Mouse (Mus musculus) gonadal fat pad, adult 2 months (tissue): ENCODE results near the gene BC080695. TPM values are rescaled to one million over a fixed set of nuclear protein-coding genes. Genes with fewer than 3 reads are reported as not detected.
"Not testable (repeated sequence)": the region's sequence is repeated elsewhere in the genome, so short reads cannot be mapped to it uniquely, and the experiment has no call there.

Source experiments
- DNase-seq: peaks from one replicate; pipeline ENCODE4 v3.0.0-alpha.2; 2012; ENCODE audit warnings: low read depth
- polyA plus RNA-seq: library from polyadenylated mRNA; depleted of rRNA; stranded (reverse); fragments of >200 nt; gene quantifications from 2 replicates; pipeline ENCODE4 v1.2.3, GENCODE M21; 2012; rRNA removed

The BC080695 gene
- not detected in 2 replicates for polyA plus RNA-seq

- DNase-seq = not testable (repeated sequence)
Measured at GRCm38 (mm10) chr4:143551400-143551799, at the start of gene BC080695, which contains the start of gene Gm13057. Gene BC080695, plus strand, starts transcription at chr4:143551700. Gene Gm13057, plus strand, starts transcription at chr4:143551709.

- DNase-seq = no peak
Measured at GRCm38 (mm10) chr4:143511043-143511442, 40.5 kb upstream of the BC080695 start, which contains the start of gene Gm13043. Gene Gm13043, plus strand, starts transcription at chr4:143511343.

- DNase-seq = not testable (repeated sequence)
Measured at GRCm38 (mm10) chr4:143535654-143536053, 15.8 kb upstream of the BC080695 start, which contains the start of gene Gm13040. Gene Gm13040, plus strand, starts transcription at chr4:143535954.

GRCm38 (mm10) chr4:143611927-143612326 is 60.4 kb downstream of the BC080695 start:
- not testable (repeated sequence) for DNase-seq

- not testable (repeated sequence) for DNase-seq
Measured at GRCm38 (mm10) chr4:143614703-143615102, 63.2 kb downstream of the BC080695 start, which contains the start of gene Gm13083. Gene Gm13083, plus strand, starts transcription at chr4:143615003.

- not testable (repeated sequence) for DNase-seq
Measured at GRCm38 (mm10) chr4:143618101-143618500, 66.6 kb downstream of the BC080695 start.

Other genes starting within 250 kb of the BC080695 start
- gene Lrrc38, start 201.9 kb upstream of the BC080695 start, polyA plus RNA-seq = not detected in 2 replicates
- not detected in 2 replicates for gene Pramel1, start 157.3 kb upstream of the BC080695 start, polyA plus RNA-seq
- gene Pramef8, start 139.3 kb upstream of the BC080695 start, polyA plus RNA-seq = 7.9 and 8.3 TPM in 2 replicates
- not detected in 2 replicates for gene Oog4, start 101.4 kb upstream of the BC080695 start, polyA plus RNA-seq
- not detected in 2 replicates for gene Gm13043, start 40.4 kb upstream of the BC080695 start, polyA plus RNA-seq
- not detected in 2 replicates for gene Gm13040, start 15.7 kb upstream of the BC080695 start, polyA plus RNA-seq
- gene Gm13057, start within 50 bp of the BC080695 start, polyA plus RNA-seq = not detected in 2 replicates
- not detected in 2 replicates for gene Gm13083, start 63.3 kb downstream of the BC080695 start, polyA plus RNA-seq
- gene Gm13088, start 105.5 kb downstream of the BC080695 start, polyA plus RNA-seq = not detected in 2 replicates
- not detected in 2 replicates for gene Gm13089, start 151.0 kb downstream of the BC080695 start, polyA plus RNA-seq
- not detected in 2 replicates for gene Gm13078, start 167.8 kb downstream of the BC080695 start, polyA plus RNA-seq
- gene Gm13023, start 237.7 kb downstream of the BC080695 start, polyA plus RNA-seq = not detected in 2 replicates